Mouse (Mus musculus) hematopoietic stem cell, adult 5-6 weeks (primary cell): ENCODE data around the gene Sec61a2. TPM values are rescaled to one million over a fixed set of nuclear protein-coding genes. Genes with fewer than 3 reads are reported as not detected.

Source experiments
- ATAC-seq, 2 experiments: fragments of 125-278 bp in 1 of 2; replicated peaks in 1 of 2; 2 replicates each; pipeline ENCODE4 v1.8.0; 2016 to 2017; ENCODE audit warnings: inconsistent platforms in 2 of 2, mild to moderate bottlenecking in 2 of 2, moderate number of reproducible peaks in 2 of 2, low read depth in 1 of 2, moderate TSS enrichment in 1 of 2; ENCODE audit not compliant: low FRiP score in 2 of 2, poor library complexity in 2 of 2, severe bottlenecking in 2 of 2, insufficient read depth in 1 of 2, low TSS enrichment in 1 of 2
- total RNA-seq: library from RNA; stranded (forward); fragments of 172-1452, 232-1000 nt; gene quantifications from 2 replicates; pipeline ENCODE4 v1.2.3, GENCODE M21; 2017

Sec61a2 gene
- total RNA-seq, result 23.4 and 24.8 TPM in 2 replicates

- ATAC-seq, result peak; percentile 93 to 98
Observed at GRCm38 (mm10) chr2:5894843-5895570, at the start of gene Sec61a2. Gene Sec61a2 (minus strand): TSS chr2:5895432.

- ATAC-seq, result no peak
Observed at GRCm38 (mm10) chr2:5943071-5943470, 47.8 kb upstream of the Sec61a2 start.

GRCm38 (mm10) chr2:5942416-5943032 is 47.3 kb upstream of the Sec61a2 start, which contains the start of gene Dhtkd1:
Gene Dhtkd1 (minus strand): TSS chr2:5942792.
- peak; percentile 86 to 89 for ATAC-seq

- ATAC-seq, result no peak
Observed at GRCm38 (mm10) chr2:5941861-5942415, 46.7 kb upstream of the Sec61a2 start.

GRCm38 (mm10) chr2:5940936-5941335 is 45.7 kb upstream of the Sec61a2 start:
- ATAC-seq, result no peak

GRCm38 (mm10) chr2:5939911-5940310 is 44.7 kb upstream of the Sec61a2 start:
- ATAC-seq, result no peak

- ATAC-seq, result no peak
Observed at GRCm38 (mm10) chr2:5939319-5939718, 44.1 kb upstream of the Sec61a2 start.

GRCm38 (mm10) chr2:5936550-5936949 is 41.3 kb upstream of the Sec61a2 start:
- ATAC-seq, result no peak

GRCm38 (mm10) chr2:5936068-5936467 is 40.8 kb upstream of the Sec61a2 start:
- ATAC-seq, result no peak

GRCm38 (mm10) chr2:5934936-5935335 is 39.7 kb upstream of the Sec61a2 start:
- ATAC-seq, result no peak

- no peak for ATAC-seq
Observed at GRCm38 (mm10) chr2:5931938-5932337, 36.7 kb upstream of the Sec61a2 start.

- peak; percentile 72 to 82 for ATAC-seq
Observed at GRCm38 (mm10) chr2:5930291-5931054, 35.2 kb upstream of the Sec61a2 start.

GRCm38 (mm10) chr2:5929793-5930192 is 34.6 kb upstream of the Sec61a2 start:
- ATAC-seq, result no peak

GRCm38 (mm10) chr2:5927481-5927880 is 32.2 kb upstream of the Sec61a2 start:
- ATAC-seq, result no peak

- no peak for ATAC-seq
Observed at GRCm38 (mm10) chr2:5923786-5924185, 28.6 kb upstream of the Sec61a2 start.

- ATAC-seq, result peak; percentile 74 to 83
Observed at GRCm38 (mm10) chr2:5922823-5923222, 27.6 kb upstream of the Sec61a2 start.

GRCm38 (mm10) chr2:5911282-5911965 is 16.2 kb upstream of the Sec61a2 start:
- no peak for ATAC-seq
